Mouse (Mus musculus) inflammation-experienced regulatory T-cells, adult 6 months (primary cell): Measurements from ENCODE around the gene Ssbp3. TPM values are rescaled to one million over a fixed set of nuclear protein-coding genes. Genes with fewer than 3 reads are reported as not detected.

ENCODE experiments used
- ATAC-seq: one replicate; pipeline ENCODE4 v1.8.0; 2017
- polyA plus RNA-seq, 3 experiments: library from polyadenylated mRNA; unstranded; fragments of 100-300 nt; shearing (Covaris generic); gene quantifications; one replicate each; pipeline ENCODE4 v1.2.1; 2017

Gene Ssbp3
- polyA plus RNA-seq, 3 experiments from 2014 or later = 36.1 to 45.6 (median 43.4) TPM

DNA sequence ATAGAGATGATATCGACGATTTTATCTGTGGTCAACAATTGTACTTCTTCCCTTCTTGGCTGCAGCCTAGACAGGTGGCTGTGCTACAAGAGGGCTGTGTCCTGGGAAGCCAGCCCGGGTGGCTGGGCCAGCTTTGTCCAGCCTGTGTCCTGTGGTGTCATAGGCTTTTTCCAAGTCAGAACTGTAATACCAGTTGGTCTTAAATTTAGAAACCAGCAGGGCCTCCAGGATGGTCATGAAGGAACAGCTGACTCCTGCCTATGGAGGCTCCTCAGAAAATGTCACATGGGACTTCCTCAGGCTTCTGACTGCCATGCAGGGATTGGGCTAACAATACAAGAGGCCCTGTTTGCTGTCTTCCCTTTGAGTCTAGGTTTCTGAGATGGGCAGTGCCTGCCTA is 102.1 kb downstream of the Ssbp3 start:
- no peak for ATAC-seq

DNA sequence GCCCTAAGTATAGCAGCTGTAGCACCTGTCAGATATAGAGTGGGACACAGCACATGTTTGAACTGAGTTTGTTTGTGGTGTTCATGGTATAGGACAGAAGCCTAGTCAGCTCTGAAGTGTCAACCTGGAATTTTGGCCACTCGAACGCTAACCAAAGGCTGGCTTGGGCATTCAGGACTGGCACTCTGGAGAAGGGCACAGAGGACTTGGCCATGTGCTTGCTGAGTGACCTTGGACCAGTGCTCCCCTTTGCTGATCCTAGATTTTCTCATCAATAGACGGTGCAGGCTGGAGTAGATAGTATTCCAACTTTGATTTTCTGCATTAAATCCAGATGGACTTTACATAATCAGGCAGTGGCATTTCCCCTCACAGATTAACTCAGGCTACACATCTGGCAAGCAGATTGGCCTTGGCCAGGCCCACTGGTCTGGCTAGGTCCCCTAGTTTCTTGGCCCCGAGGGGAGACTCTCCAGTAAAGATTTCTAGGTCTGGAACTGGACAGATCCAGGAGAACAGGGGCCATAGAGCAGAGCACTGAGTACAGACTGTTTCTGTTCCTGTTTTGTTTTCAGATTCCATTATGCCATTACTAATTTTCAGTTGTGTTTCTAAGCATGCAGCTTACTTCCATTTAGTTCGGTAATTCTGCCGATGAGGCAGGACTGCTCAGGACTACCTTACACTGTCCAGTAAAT is 102.8 kb downstream of the Ssbp3 start:
- no peak for ATAC-seq

DNA sequence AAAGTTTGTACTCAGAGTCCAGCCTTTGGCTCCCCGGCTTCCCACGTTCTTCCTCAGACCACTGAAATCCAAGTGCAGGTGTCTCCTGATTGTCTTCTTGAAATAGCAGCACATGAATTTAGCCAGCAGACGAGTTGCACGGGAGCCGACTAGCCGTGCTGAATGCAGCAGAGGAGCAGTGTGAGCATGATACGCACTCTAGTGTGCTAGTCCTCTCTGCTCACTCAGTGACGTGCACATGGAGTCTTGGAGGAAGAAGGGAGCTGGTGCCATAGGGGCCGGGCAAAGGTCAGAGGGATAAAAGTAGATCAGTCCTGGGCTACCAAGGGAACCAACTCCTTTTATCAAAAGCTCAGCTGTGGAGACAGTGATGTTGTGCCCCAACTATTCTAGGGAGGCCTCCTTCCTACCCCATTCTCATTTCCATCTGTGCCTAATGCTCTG is 103.3 kb downstream of the Ssbp3 start:
- ATAC-seq = no peak

DNA sequence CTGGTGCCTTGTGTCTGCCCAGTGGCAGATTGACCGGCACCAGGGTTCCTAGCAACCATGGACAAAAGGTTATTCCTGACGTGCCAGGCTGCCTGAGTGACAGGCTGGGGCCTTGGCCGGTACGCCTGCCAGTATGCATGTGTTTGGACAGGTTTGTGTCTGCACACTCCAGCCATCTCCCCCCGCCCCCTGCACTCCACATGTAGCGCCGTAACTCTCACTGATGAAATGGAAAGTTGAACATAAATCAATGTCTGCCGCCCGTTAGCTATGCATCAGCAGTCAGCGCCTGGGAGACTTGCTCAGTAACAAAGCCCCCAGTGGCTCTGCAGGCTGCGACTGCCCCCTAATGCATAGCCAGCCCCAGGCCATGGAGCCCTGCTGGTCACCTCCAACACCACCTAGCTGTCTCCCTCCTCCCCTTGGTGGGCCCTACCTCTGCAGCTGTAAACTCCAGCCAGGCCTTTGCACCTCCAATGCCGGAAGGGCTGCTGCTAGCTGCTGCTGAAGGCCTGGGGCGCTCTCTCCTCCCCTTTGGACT is 105.5 kb downstream of the Ssbp3 start:
- ATAC-seq = no peak

DNA sequence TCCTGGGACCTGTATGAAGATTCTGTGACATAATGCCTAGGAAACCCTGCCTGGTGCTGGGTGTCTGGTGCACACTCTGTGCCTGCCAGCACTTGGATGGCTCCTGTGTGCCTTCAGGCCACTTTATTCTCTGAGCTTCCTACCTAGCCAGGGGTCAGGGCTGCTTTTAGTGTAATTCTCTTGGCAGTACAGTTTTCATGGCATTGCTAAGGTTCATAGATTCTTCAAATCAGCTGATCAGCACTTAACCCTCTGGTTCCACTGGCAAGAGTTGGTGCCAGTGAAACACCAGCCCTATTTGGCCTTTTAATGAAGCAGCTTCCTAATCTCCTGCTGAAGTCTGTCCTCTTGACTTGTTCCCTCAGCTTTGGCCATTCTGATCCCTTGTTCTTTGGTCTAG is 106.8 kb downstream of the Ssbp3 start:
- no peak for ATAC-seq

DNA sequence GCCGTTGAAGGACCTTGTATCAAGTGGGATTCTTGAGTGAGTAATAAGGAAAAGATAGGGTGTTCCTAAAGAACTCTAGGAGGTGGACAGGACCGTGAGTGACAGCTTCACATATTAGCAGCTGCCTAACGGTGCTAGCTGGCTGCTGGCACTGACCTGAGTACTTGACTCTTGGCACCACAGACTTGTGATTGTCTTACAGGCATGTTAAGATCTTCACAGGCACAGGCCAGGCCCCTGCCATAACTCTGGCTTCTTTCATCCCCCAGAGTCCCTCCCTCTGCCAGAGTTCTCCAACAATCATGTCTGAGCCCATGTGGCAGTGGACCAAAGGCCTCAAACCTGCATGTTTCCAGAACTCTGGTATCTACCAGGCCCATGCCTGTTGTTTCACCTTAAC is 108.0 kb downstream of the Ssbp3 start:
- ATAC-seq = no peak

DNA sequence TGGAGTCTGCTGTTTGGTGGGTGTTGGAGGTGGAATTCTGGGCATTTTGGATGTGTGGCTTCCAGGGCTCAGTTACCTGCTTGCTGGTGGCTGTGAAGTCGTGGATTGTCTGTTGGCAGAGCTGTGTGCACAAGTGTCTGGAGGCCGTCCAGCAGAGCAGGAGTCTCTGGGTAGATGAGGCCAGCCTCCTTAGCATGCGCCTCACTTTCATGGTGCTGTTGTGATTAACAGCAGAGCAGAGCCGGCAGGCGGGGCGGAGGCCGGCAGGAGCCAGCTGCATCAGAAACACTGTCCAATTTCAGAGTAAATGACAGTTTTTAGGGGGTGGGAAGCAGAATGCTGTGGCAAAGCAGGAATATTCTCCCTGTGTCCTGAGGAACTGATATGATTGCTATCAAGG is 108.5 kb downstream of the Ssbp3 start:
- ATAC-seq = no peak

DNA sequence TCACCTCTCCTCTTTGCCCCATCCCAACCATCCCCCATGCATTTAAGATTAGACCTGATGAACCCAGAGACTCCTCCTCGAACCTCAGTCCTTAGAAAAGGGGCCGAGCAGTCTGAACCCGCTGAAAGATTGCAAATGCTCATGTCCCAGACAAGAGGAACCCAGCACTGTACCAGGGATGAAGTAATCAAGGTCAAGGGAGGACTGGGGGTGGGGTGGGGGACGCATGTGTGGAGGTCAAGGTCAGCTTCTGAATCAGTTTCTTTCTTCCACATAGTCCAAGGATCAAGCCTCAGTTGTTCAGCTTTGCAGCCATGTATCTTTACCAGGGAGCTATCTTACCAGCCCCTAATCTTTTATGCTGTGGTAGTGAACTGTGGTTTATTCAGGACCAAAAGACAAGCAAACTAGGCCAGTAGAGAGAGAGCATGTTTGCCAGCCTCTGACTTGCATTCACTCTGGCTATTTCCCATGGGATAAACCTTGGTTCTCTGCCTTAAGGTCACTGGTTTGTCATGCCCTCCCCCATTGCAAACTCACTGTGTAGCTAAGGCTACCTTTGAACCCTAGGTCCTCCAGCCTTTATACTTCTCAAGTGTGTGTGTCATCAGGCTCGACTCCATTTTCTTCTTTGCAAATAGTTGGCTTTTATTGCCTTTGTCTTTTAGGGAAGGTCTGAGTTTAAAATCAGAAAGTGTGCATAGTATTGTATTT is 109.9 kb downstream of the Ssbp3 start:
- no peak for ATAC-seq

DNA sequence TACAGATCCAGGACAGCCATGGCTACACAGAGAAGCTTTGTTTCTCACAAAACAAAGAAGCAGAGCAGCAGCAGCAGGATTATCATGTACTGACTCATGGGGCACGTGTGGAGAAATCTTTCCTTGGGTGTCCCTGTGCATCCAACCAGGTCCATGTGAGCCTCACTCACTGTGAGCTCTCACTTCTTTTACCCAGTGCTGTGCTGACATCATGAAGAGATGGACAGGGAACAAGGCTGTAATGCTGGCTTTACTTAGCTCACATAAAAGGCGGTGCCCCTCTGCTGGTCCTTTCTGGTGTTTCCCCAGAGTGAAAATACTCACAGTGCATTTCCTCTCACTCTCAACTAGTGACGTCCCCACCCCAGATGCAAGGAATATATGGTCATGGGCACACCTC is 111.0 kb downstream of the Ssbp3 start:
- ATAC-seq = no peak

DNA sequence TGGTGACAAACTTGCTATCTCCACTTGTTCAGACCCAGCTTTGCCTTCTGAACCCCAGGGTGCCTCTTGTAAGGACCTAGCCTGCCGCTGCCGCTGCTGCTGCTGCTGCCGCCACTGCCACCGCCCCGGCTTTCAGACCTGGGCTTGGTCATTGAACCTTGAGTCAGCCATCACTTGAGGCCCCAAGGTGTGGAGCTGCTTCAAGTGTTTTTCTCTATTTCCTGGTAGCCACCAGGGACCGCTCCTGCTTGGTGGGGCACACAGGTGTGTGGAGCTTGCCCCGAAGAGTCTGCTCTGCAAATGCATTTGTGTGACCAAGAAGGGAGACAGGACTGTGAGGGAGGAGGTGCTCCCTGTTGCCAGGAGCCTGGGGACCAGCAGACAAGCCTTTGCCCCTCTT is 114.4 kb downstream of the Ssbp3 start:
- no peak for ATAC-seq

DNA sequence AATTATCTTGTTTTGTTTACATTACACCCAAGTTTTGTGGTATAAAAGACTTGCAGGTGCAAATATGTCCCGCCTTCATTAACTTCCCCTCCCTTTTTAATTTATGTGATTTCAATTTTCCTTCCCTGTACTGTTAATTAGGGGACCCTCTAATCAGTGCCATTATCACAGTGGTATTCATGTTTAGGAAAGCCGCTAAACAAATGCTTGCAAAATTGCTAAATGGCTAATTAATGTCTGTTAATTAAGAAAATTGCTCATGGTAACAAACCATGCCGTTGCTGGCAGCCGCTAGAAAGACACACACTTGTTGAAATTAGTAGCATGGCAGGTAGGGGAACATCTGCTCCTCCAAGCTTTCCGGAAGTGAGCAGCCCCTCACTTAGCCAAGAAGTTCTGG is 114.9 kb downstream of the Ssbp3 start:
- ATAC-seq = no peak

DNA sequence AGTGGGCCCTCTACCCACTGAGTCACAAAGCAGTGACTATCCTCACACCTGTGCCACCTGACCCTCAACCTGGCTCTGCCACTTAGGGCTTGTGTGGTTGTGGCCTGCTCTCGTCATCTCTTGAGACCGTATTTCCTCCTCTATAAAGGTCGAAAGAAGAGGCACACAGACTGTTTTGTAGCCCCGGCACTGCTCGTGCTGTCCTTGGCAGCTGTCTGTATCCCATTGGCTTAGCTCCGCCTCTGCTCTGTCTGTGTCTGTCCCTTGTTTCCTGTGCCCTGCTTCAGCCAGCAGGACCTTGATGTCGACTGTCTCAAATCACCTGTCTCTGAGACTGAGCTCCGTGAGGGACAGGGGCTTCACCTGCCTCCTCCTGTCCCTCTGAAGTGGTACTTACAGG is 116.0 kb downstream of the Ssbp3 start:
- no peak for ATAC-seq

DNA sequence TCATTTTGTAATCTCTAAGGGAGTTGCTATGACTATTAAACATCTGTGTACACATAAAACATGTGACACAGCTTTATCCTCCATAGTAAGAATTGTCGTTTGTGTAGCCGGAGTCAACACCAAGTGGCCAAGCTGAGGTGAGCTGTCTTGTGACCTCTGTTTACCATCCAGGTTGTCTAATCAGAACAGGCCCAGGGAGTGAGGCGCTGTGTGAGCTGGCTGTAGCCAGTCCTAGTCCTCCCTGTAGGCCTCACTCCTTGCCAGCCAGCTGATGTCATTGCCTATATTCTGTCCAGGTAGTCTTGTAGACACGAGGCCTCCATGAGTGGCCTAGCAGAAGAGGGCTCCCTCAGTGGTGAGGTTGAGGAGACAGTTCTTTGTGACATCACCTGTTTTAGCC is 125.2 kb downstream of the Ssbp3 start:
- ATAC-seq = no peak

DNA sequence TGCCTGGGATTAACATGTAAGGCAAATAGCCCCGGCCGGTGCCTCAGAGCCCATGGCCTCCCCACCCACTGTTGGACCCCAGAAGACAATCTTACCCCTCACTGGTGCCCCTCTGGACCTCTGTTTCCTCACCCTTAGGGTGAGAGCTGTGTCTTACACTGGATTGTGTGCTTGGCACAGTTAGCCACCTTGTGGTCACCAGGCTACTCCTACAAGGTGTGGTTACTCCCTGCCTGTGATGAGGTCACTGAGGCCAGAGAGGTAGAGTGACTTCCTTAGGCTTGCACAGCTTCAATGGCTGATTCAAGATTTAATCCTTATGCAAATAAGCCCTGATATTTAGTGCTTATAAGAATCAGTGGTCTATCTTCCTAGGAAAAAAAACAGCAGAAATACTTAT is 126.5 kb downstream of the Ssbp3 start:
- ATAC-seq = no peak

DNA sequence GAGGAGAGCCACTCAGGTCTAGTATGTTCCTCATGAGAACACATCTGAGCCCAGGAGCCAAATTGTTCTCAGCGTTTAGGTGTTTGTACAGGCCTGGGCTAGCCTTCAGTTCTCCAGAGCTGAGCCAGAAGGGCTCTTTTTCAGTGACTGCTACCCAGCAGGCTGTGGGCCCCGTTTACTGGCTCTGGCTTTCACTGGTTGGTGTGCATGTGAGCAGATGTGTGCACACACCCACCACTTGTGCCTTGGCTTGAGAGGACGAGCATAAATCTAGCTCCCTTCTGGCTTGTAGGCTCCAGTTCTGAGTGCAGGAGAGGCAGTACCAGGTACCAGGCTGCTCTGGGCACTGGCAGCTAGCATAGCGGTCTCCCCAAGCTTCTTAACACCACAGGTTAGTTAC is 127.8 kb downstream of the Ssbp3 start:
- no peak for ATAC-seq

DNA sequence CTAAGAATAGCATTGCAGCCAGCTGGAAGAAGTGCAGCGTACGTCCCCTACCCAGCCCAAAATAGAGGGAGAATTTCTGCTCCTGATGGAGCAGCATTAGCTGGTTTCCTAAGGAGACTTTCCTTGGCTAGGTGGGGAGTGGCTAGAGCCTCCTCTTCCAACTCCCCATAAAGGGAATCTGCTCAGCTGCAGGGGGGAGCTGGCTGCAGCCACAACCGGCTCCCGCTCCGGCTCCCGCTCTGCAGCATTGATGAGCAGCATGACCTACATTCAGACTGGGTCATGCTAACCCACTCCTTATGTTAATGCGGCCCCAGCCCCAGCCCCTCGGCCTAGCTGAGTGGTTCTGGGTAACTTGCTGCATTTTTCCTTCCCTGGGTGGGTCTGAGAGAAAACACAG is 128.8 kb downstream of the Ssbp3 start:
- ATAC-seq = no peak

DNA sequence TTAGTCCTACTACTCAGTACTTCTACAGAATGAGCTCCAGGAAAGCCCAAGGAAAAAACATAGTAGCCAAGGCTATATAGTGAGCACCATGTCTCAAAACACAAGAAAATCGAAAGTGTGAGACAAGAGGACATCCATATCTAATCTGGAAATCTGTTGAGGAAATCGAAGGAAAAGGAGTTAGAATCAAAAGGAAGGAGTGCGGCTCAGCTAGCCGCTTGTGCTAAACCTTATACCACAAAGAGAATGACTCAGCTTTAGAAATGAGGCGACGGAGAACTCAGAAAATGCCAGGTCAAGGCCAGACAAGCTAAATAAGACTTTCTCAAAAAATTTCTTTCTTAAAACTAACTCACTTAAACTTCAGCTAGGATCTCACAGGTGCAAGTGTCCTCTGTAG is 131.8 kb downstream of the Ssbp3 start:
- no peak for ATAC-seq

DNA sequence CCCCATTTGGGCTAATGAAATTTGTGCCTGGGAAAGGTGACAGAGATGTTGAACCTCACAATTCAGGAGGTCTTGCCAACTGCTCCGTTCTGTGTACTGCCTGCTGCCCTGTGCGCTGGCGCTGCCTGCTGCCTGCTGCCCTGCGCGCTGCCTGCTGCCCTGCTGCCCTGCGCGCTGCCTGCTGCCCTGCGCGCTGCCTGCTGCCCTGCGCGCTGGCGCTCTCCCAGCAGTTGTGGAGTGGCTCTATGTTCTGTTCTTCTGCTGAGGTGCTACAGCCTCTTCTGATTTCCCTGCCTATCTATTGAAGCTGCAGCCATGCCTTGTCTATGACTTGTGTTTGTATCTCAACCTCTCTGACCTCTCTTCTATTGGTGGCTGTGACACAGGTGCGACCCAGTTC is 134.7 kb downstream of the Ssbp3 start:
- ATAC-seq = no peak

DNA sequence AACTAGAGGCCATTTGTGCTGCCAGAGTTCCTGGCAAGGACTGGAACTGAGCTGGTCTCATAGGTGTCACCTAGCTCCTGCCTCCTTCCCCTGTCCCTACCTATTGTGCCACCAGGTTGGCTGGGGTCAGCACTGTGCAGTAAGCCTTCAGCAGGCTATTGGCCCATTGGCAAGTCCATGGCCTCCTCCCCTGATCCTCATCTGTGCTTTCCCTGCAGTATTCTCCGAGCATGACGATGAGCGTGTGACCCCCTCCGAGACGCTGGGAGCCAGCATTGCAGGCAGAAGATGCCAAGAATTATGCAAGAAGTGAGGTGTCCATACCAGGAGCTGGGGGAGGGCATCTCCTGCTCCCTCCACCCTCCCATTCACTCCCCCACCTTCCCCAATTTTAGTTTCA is 137.3 kb downstream of the Ssbp3 start:
- ATAC-seq = no peak

DNA sequence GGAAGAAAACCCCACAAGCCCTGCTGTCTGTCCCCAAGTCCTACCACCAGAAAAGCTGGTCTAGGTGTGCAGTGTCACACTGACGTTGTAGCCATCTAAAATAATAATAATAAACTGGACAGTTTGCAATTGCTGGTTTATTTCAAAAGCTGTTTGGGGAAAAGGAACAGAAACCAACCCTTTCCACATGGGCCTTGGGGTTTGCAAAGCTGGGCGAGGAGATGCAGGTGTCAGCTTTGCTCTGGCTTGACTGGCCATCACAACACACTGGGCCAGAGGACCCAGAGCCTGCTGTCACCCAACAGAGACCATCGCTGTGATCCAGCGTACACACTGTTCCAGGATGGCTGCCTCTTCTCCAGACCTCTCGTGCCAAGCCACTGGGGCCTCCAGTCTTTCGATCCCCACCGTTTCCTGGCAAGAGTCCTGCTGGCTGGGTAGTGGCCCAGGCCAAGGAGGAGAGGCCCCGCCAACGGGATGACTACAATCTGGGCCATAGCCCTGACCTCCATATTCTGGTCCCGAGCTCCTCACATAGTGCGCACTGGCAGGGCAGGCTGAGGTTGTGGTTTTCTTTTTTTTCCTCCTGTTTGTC is 138.2 kb downstream of the Ssbp3 start:
- ATAC-seq = no peak

DNA sequence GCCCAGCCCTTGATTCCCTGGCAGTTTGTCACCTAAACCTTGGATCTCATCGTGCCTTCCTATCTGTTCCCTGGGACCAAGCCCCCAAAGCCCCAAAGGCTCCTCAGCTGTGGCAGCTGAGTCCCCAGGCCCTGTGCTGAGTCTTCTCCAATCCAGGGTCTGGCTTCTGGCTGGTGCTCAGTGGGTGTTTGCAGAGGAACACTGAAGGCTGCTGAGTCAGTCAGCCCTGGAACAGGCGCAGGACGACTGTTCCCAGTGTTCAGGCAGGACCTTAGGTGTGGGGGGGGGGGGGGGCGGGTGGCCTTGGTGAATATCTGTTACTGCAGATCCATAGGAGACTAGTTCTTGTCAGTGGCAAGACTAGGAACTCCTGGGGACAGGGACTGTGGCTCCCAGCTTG is 141.4 kb downstream of the Ssbp3 start:
- no peak for ATAC-seq

DNA sequence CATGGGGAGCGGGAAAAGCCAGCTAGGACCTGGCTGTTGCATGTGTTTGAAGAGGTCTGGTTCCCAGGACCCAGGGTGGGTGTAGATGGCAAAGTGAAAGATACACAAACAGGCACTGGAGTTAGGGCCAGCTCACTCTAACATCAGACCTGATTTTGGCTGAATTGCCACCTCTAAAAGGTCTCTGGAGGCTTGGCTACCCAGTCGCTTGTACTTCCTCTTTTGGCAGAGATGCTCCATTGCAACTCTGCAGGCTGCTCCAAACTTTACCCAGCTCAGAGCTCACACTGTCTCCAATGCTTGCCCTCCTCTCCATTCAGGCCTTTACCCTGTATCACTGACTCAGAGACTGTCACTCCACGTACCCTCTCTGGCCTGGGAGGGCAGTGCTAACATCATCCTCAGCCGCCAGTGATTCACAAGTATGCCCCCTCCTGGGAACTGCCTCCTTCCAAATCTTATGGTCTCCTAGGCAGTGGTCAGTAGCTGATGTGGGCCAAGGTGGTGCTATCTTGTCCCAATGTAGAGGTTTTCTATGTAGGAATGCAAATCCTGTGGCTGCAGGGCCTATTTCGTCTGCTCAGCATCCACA is 142.6 kb downstream of the Ssbp3 start:
- no peak for ATAC-seq

DNA sequence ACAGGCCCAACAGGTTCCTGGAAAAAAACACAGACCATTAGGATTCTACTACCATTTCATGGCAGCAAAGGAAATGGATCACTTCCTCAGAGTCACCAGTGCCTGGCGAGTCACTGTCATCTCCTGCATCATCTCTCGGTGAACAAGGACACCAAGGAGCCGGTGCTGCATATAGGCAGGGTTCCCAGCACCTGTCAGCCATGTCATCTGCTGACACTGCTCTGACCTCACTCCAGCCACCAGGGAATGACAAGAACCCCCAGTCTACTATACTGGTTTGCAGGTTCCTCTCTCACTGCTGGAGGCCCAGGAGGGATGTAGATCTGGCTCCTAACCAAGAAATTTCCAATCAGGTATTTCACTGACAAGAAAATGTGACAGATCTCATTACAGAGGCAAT is 145.6 kb downstream of the Ssbp3 start:
- no peak for ATAC-seq

DNA sequence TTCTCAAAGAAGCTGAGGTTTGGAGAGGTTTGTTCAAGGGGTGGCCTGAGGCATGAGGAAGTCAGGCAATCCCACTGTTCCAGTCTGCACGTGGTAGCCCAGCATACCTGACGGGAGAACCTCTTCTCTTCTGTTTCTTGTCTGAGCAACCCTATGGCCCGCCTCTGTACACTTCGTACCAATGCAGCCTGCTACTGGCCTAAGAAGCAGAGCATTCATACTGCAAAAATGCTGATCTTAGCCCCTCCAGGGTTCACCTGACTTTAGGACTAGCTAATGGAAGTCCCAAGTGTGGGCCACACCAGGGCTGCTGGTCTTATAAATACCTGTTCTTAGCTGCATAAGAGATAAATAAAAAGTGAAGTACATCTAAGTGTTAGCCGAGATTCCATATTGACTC is 147.8 kb downstream of the Ssbp3 start:
- ATAC-seq = no peak
